Mouse (Mus musculus): ENCODE results near the gene Fam57a. TPM values are rescaled to one million over a fixed set of nuclear protein-coding genes. Genes with fewer than 3 reads are reported as not detected.

The Fam57a gene
- polyA plus RNA-seq, 2 experiments, result 40.1 to 60.8 TPM

DNA sequence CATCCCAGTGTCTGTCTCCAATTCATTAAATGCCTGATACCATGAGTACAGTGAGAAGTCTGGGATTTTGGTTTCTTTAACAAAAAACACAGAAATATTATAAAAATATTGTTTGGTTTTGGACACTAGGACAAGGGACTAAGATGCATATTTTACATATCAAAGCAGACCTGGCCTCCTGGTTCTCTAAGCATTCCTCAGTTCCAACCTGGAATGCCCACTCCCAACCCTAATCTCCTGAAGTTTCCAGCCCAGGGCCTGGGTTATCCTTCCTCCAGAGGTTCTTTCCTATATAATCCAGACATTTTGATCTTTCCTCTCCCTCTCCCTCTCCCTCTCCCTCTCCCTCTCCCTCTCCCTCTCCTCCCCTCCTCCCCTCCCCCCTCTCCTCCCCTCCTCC, 45.6 kb downstream of the Fam57a start:
- Histone ChIP-seq H3K9me3 (ENCODE audit: control insufficient read depth, low read length) (no peaks in the 10 kb centered on the region), H3K4me3 (replicated peaks; ENCODE audit: low read length) (no peak overlapping the region), H3K4me1 (ENCODE audit: control insufficient read depth, insufficient read depth, low read length) (no peaks in the 10 kb centered on the region), H3K27me3 (ENCODE audit: control insufficient read depth, insufficient read depth, low read length) (no peaks in the 10 kb centered on the region), H3K9ac (ENCODE audit: low read depth, low read length, severe bottlenecking) (no peak overlapping the region), H3K27ac (replicated peaks; ENCODE audit: low read depth, low read length) (no peak overlapping the region), H3K36me3 (ENCODE audit: control insufficient read depth, insufficient read depth, low read length) (peaks cover 47% of the 10 kb centered on the region), H3K4me2 (replicated peaks; ENCODE audit: low read depth, low read length, severe bottlenecking) (no peak overlapping the region)
- ATAC-seq (ENCODE audit: low FRiP score, low read depth) (no peak), DNase-seq (ENCODE audit: low spot score) (no peak)
- no peak for TF ChIP-seq POLR2A (IDR thresholded peaks at IDR 0.05; ENCODE audit: borderline replicate concordance, extremely low read depth, insufficient read depth, insufficient read length)

DNA sequence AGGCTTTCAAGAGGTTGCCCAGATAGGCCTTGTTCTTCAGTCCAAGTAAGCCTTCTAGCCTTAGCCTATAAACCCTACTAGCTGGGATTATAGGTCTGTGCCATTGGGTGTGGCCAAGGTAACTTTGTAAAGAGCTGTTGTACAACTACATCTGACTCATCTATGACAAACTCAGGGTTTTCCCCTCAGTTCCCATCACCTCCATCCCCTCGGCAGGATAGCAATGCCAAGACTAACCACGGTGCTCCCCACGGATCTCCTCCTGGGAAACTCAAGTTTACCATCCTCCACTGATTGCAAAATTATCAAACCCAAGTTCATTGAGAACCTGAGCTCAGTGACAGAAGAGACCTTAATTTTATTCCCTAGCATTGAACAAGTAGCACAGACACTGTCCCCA, 56.7 kb downstream of the Fam57a start:
- H3K4me2 ChIP-seq (replicated peaks; ENCODE audit: low read depth, low read length, severe bottlenecking), result no peak overlapping the region
- H3K36me3 ChIP-seq (ENCODE audit: control insufficient read depth, insufficient read depth, low read length), result peaks cover 70% of the 10 kb centered on the region
- no peaks in the 10 kb centered on the region for H3K9me3 ChIP-seq (ENCODE audit: control insufficient read depth, low read length)
- H3K4me3 ChIP-seq (replicated peaks; ENCODE audit: low read length), result no peak overlapping the region
- H3K9ac ChIP-seq (ENCODE audit: low read depth, low read length, severe bottlenecking), result no peak overlapping the region
- no peak for ATAC-seq (ENCODE audit: low FRiP score, low read depth)
- no peak overlapping the region for H3K27ac ChIP-seq (replicated peaks; ENCODE audit: low read depth, low read length)
- WGBS, result 96% methylated on average over 3 of the region's 3 CpGs
- no peak for TF ChIP-seq POLR2A (IDR thresholded peaks at IDR 0.05; ENCODE audit: borderline replicate concordance, extremely low read depth, insufficient read depth, insufficient read length)
- DNase-seq (ENCODE audit: low spot score), result no peak
- H3K27me3 ChIP-seq (ENCODE audit: control insufficient read depth, insufficient read depth, low read length), result no peaks in the 10 kb centered on the region
- no peaks in the 10 kb centered on the region for H3K4me1 ChIP-seq (ENCODE audit: control insufficient read depth, insufficient read depth, low read length)

DNA sequence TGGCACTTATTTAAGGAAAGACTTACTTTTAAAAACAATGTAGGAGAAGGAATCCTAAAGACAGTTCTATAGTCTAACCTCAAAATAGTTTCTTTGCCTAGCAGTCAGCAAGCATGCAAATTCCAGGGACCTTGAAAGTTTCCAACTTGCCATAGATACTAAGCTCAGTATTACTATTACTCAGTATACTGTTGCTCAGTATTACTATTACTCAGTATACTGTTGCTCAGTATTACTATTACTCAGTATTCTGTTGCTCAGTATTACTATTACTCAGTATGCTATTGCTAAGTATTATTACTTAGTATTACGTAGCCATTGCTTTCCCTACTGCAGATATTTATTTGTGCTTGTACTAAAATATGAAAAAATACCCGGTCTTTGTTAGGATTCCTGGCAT, 60.3 kb downstream of the Fam57a start:
- H3K27me3 ChIP-seq (ENCODE audit: control insufficient read depth, insufficient read depth, low read length), result no peaks in the 10 kb centered on the region
- DNase-seq (ENCODE audit: low spot score) (no peak), ATAC-seq (ENCODE audit: low FRiP score, low read depth) (no peak)
- no peak overlapping the region for H3K4me3 ChIP-seq (replicated peaks; ENCODE audit: low read length)
- WGBS, result 96% methylated on average over 2 of the region's 2 CpGs
- H3K9ac ChIP-seq (ENCODE audit: low read depth, low read length, severe bottlenecking), result no peak overlapping the region
- no peak for TF ChIP-seq POLR2A (IDR thresholded peaks at IDR 0.05; ENCODE audit: borderline replicate concordance, extremely low read depth, insufficient read depth, insufficient read length)
- H3K4me2 ChIP-seq (replicated peaks; ENCODE audit: low read depth, low read length, severe bottlenecking), result no peak overlapping the region
- H3K36me3 ChIP-seq (ENCODE audit: control insufficient read depth, insufficient read depth, low read length), result peaks cover 41% of the 10 kb centered on the region
- H3K9me3 ChIP-seq (ENCODE audit: control insufficient read depth, low read length), result no peaks in the 10 kb centered on the region
- H3K4me1 ChIP-seq (ENCODE audit: control insufficient read depth, insufficient read depth, low read length), result peaks cover 8% of the 10 kb centered on the region
- no peak overlapping the region for H3K27ac ChIP-seq (replicated peaks; ENCODE audit: low read depth, low read length)

DNA sequence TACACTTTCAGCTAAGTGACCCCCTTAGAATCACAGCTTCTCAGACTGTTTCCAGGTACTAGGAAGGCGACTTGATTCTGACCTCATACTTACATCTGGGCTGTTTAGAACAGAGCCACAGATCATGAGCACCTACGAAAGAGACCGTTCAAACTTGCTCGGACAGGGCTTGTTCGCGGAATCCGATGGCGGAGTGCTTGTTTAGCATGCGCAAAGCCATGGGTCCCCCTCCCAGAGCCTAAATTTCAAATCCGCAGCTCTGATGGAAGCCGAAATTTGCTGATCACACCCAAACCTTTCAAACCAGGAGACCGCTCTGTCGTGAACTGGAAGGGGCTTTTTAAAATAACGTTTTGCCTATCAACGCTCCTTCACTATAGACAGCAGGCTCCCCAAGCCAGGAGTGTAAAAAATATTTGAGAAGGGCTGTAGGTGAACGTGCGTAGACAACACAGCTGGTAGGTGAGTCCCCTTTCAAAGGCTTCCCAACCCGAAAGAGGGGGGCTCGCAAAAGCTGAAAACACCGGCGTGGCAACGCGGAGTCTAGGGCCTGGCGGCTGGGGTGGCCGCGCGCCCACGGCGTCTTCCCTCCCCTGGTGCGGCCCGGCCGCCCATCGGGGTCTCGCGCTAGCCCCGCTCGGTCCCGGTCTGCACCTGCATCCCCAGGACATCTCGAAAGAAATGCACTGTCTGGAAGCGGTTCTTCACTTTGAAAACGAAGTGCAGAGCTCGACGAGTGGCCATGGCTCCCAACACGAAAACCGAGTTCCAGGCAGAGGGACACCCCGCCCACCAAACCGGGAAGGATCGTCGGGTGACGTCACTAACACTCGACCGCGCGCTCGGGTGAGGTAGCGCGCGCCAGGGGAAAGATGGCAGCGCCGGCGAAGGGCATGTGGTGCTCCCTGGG, 63.7 kb downstream of the Fam57a start, which contains the start of the genes Mrm3 and Glod4:
TSS of gene Mrm3 (plus strand) at position 815 of the 910 bp plus-strand sequence.
TSS of gene Glod4 (minus strand) at position 825 of the 910 bp plus-strand sequence.
- H3K27ac ChIP-seq (replicated peaks; ENCODE audit: low read depth, low read length), result peak within 1 kb of the TSS; percentile 76
- ATAC-seq (ENCODE audit: low FRiP score, low read depth) (peak; percentile 91), DNase-seq (ENCODE audit: low spot score) (peak; percentile 93)
- peak; percentile 78; the same call in 1 of the 2 replicates for TF ChIP-seq POLR2A (IDR thresholded peaks at IDR 0.05; ENCODE audit: borderline replicate concordance, extremely low read depth, insufficient read depth, insufficient read length)
- H3K36me3 ChIP-seq (ENCODE audit: control insufficient read depth, insufficient read depth, low read length), result peaks cover 22% of the 10 kb centered on the region
- H3K4me2 ChIP-seq (replicated peaks; ENCODE audit: low read depth, low read length, severe bottlenecking), result peak within 1 kb of the TSS; percentile 56
- peaks cover 8% of the 10 kb centered on the region for H3K4me1 ChIP-seq (ENCODE audit: control insufficient read depth, insufficient read depth, low read length)
- no peaks in the 10 kb centered on the region for H3K27me3 ChIP-seq (ENCODE audit: control insufficient read depth, insufficient read depth, low read length)
- peak within 1 kb of the TSS; percentile 76 for H3K9ac ChIP-seq (ENCODE audit: low read depth, low read length, severe bottlenecking)
- no peaks in the 10 kb centered on the region for H3K9me3 ChIP-seq (ENCODE audit: control insufficient read depth, low read length)
- under 1% methylated on average over 50 of the region's 61 CpGs for WGBS
- H3K4me3 ChIP-seq (replicated peaks; ENCODE audit: low read length), result peak within 1 kb of the TSS; percentile 85

DNA sequence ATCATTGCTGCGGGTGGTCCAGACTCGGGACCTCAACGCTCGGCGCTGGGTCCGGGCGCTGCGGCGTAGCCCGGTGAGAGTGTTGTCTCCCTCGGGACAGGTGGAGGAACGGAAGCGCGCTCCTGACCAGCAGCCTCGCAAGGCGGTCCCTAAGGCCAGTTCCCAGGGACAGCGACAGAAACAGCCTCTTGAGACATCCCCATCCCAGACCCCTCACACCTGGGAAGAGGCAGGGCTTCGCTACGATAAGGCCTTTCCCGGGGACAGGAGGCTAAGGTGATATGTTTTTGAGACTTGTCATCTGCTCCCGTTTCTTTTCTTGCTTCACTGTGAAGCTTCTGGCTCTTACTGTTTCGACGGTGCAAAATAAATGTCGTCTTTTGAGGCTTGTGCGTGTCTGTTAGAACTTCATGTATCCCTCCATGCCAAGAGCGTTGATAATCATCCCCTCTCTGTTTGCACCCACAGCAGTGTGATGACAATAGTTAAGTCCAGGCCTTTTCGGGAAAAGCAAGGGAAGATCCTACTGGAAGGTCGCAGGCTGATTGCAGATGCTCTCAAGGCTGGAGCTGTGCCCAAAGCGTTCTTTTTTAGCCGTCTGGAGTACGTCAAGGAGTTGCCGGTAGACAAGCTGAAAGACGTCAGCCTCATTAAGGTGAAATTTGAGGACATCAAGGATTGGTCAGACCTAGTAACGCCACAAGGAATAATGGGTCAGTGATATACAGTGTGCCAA, 64.5 kb downstream of the Fam57a start:
- Histone ChIP-seq H3K4me2 (replicated peaks; ENCODE audit: low read depth, low read length, severe bottlenecking) (peak overlapping the region; percentile 56), H3K9me3 (ENCODE audit: control insufficient read depth, low read length) (no peaks in the 10 kb centered on the region), H3K27me3 (ENCODE audit: control insufficient read depth, insufficient read depth, low read length) (no peaks in the 10 kb centered on the region), H3K27ac (replicated peaks; ENCODE audit: low read depth, low read length) (no peak overlapping the region; the same call in 1 of the 2 replicates), H3K4me1 (ENCODE audit: control insufficient read depth, insufficient read depth, low read length) (peaks cover 8% of the 10 kb centered on the region), H3K4me3 (replicated peaks; ENCODE audit: low read length) (peak overlapping the region; percentile 85), H3K36me3 (ENCODE audit: control insufficient read depth, insufficient read depth, low read length) (peaks cover 23% of the 10 kb centered on the region), H3K9ac (ENCODE audit: low read depth, low read length, severe bottlenecking) (peak overlapping the region; percentile 76)
- DNase-seq (ENCODE audit: low spot score) (no peak), ATAC-seq (ENCODE audit: low FRiP score, low read depth) (no peak; the same call in 1 of the 2 replicates)
- WGBS, result 2% methylated on average over 32 of the region's 34 CpGs
- TF ChIP-seq POLR2A (IDR thresholded peaks at IDR 0.05; ENCODE audit: borderline replicate concordance, extremely low read depth, insufficient read depth, insufficient read length), result 0 out of 2 replicates have a peak, but pooled peaks have one; percentile 2
